Mouse (Mus musculus): ENCODE measurements around the gene Gm21118. TPM values are rescaled to one million over a fixed set of nuclear protein-coding genes. Genes with fewer than 3 reads are reported as not detected.

Gene Gm21118
- polyA plus RNA-seq (2012; rRNA removed), result not detected in 2 replicates

GRCm38 (mm10) chrY:70273542-70273941, at the start of gene Gm21118:
Gene Gm21118, minus strand, starts transcription at chrY:70273642.

GRCm38 (mm10) chrY:70303187-70303586, 29.7 kb upstream of the Gm21118 start, which contains the start of the genes Gm29423 and Gm29644:
Gene Gm29423, minus strand, starts transcription at chrY:70303287.
Gene Gm29644, minus strand, starts transcription at chrY:70303343.

Other genes starting within 250 kb of the Gm21118 start
- not detected in 2 replicates for gene Gm29423, start 29.6 kb upstream of the Gm21118 start, polyA plus RNA-seq (2012; rRNA removed)
- not detected in 2 replicates for gene Gm29644, start 29.7 kb upstream of the Gm21118 start, polyA plus RNA-seq (2012; rRNA removed)
- gene Gm20888, start 168.2 kb upstream of the Gm21118 start, polyA plus RNA-seq (2012; rRNA removed), result not detected in 2 replicates

All from stomach, adult 2 months (tissue).